Mouse (Mus musculus) C2C12 (cell line): ENCODE results near the gene Fgd2.

Experiments used
- CEBPB ChIP-seq: IDR thresholded peaks from one replicate; pipeline ENCODE4 v1.6.1; 2011; ENCODE audit warnings: low read depth, mild to moderate bottlenecking, control low read depth, moderate library complexity
- CTCF ChIP-seq: IDR thresholded peaks from one replicate; pipeline ENCODE4 v1.5.1; 2011; ENCODE audit not compliant: control insufficient read depth, insufficient read depth, insufficient read length

DNA sequence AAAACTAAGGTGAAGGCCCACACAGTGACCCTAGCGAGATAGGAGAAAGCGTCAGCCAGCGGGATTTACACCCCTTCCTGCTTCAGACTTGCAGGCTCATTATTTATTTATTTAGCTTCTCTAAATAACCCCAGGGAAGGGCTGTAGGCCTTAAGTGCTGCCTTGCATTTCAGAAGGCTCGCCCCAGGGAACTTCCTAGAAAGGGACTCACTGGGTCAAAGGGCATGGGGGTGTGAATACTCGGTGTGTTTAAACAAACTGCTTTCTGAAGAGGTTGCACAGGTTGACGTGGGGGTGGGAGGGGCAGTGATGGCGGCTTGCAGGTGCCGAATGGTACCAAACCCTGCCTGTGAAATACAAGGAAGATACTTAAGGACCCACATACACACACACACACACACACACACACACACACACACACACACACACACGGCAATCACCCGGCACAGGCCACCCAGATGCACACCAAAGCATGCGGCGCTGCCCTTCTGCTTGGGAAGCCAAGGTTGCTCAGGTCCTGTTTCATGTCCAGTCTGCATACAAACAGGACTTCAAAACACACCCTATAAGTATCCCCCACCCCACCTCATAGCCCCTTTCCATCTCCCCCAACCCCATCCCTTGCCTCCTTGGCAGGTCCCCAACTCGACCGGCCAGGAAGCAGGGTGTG is 38.7 kb downstream of the Fgd2 start:
- TF ChIP-seq CTCF (no peak), CEBPB (no peak)
